Mouse (Mus musculus): ENCODE measurements around the gene Ssr2.

DNA sequence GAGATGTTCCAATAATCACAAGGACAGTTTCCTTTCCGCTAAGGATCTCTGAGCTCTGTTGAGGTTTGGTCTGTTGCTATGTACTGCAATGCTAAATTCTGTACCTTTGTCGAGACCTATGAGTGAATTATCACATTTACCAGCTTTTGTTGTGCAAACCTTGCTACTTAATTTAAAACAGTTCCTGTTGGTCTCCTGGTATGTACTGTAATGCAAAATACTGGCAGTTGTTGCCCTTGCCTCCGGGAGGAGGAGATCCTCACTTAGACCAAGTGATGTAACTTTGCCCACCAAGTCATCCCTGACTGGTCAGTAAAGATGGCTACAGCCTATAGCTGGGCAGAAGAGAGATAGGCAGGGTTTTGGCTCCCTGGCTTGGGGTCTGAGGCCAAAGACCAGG, at the start of gene Ssr2:
- no peak for TF ChIP-seq POLR2A (IDR thresholded peaks at IDR 0.05; ENCODE audit: extremely low read depth, insufficient read depth, low read length)
- no peak for TF ChIP-seq CTCF (IDR thresholded peaks at IDR 0.05; ENCODE audit: low read depth, low read length)

Measured in liver, adult 2 months (tissue).